Mouse (Mus musculus): ENCODE results near the gene Prss32. TPM values are rescaled to one million over a fixed set of nuclear protein-coding genes. Genes with fewer than 3 reads are reported as not detected.

Gene Prss32
- polyA plus RNA-seq, 1 experiment from 2014 or later = 1.1 TPM

- WGBS = 89% methylated on average over 3 of the region's 3 CpGs
- no peak overlapping the region for H3K4me3 ChIP-seq (ENCODE audit: low read depth, low read length)
- H3K9ac ChIP-seq (replicated peaks; ENCODE audit: low read depth, low read length) = no peak overlapping the region
- H3K27me3 ChIP-seq (ENCODE audit: control insufficient read depth, insufficient read depth, low read length) = no peaks in the 10 kb centered on the region
- H3K9me3 ChIP-seq (ENCODE audit: control insufficient read depth, low read depth, low read length) = no peaks in the 10 kb centered on the region
- H3K4me2 ChIP-seq (replicated peaks; ENCODE audit: low read depth, low read length) = no peak overlapping the region
- no peak for ATAC-seq (ENCODE audit: insufficient number of reproducible peaks, insufficient read depth, low FRiP score, low read depth)
- H3K36me3 ChIP-seq (ENCODE audit: control insufficient read depth, insufficient read depth, low read length) = peaks cover 57% of the 10 kb centered on the region
- H3K27ac ChIP-seq (ENCODE audit: low read length) = no peak overlapping the region
- H3K4me1 ChIP-seq (ENCODE audit: control insufficient read depth, insufficient read depth, low read length) = peaks cover 21% of the 10 kb centered on the region; the same call in 1 of the 2 replicates
Observed at GRCm38 (mm10) chr17:23807918-23808317, 35.7 kb upstream of the Prss32 start.

GRCm38 (mm10) chr17:23815641-23816040 is 28.0 kb upstream of the Prss32 start:
- Histone ChIP-seq H3K27ac (ENCODE audit: low read length) (no peak overlapping the region), H3K4me2 (replicated peaks; ENCODE audit: low read depth, low read length) (no peak overlapping the region), H3K27me3 (ENCODE audit: control insufficient read depth, insufficient read depth, low read length) (no peaks in the 10 kb centered on the region), H3K9me3 (ENCODE audit: control insufficient read depth, low read depth, low read length) (peaks cover 21% of the 10 kb centered on the region; the same call in 1 of the 2 replicates), H3K9ac (replicated peaks; ENCODE audit: low read depth, low read length) (no peak overlapping the region), H3K4me1 (ENCODE audit: control insufficient read depth, insufficient read depth, low read length) (no peaks in the 10 kb centered on the region), H3K36me3 (ENCODE audit: control insufficient read depth, insufficient read depth, low read length) (peaks cover 94% of the 10 kb centered on the region), H3K4me3 (ENCODE audit: low read depth, low read length) (no peak overlapping the region)
- 98% methylated on average over 16 of the region's 16 CpGs for WGBS
- no peak for ATAC-seq (ENCODE audit: insufficient number of reproducible peaks, insufficient read depth, low FRiP score, low read depth)

- 98% methylated on average over 8 of the region's 8 CpGs for WGBS
- no peaks in the 10 kb centered on the region for H3K27me3 ChIP-seq (ENCODE audit: control insufficient read depth, insufficient read depth, low read length)
- peaks cover 21% of the 10 kb centered on the region; the same call in 1 of the 2 replicates for H3K9me3 ChIP-seq (ENCODE audit: control insufficient read depth, low read depth, low read length)
- no peak for ATAC-seq (ENCODE audit: insufficient number of reproducible peaks, insufficient read depth, low FRiP score, low read depth)
- H3K4me1 ChIP-seq (ENCODE audit: control insufficient read depth, insufficient read depth, low read length) = no peaks in the 10 kb centered on the region
- H3K36me3 ChIP-seq (ENCODE audit: control insufficient read depth, insufficient read depth, low read length) = peaks cover 99% of the 10 kb centered on the region
- no peak overlapping the region for H3K4me3 ChIP-seq (ENCODE audit: low read depth, low read length)
- H3K4me2 ChIP-seq (replicated peaks; ENCODE audit: low read depth, low read length) = no peak overlapping the region
- no peak overlapping the region for H3K27ac ChIP-seq (ENCODE audit: low read length)
- no peak overlapping the region for H3K9ac ChIP-seq (replicated peaks; ENCODE audit: low read depth, low read length)
Observed at GRCm38 (mm10) chr17:23818579-23818978, 25.1 kb upstream of the Prss32 start.

- 98% methylated on average over 25 of the region's 25 CpGs for WGBS
Observed at GRCm38 (mm10) chr17:23819235-23819634, 24.4 kb upstream of the Prss32 start.

GRCm38 (mm10) chr17:23820731-23821130 is 22.9 kb upstream of the Prss32 start:
- ATAC-seq (ENCODE audit: insufficient number of reproducible peaks, insufficient read depth, low FRiP score, low read depth) = no peak
- Histone ChIP-seq H3K4me3 (ENCODE audit: low read depth, low read length) (no peak overlapping the region), H3K9me3 (ENCODE audit: control insufficient read depth, low read depth, low read length) (peaks cover 13% of the 10 kb centered on the region; the same call in 1 of the 2 replicates), H3K36me3 (ENCODE audit: control insufficient read depth, insufficient read depth, low read length) (peaks cover 97% of the 10 kb centered on the region), H3K4me1 (ENCODE audit: control insufficient read depth, insufficient read depth, low read length) (no peaks in the 10 kb centered on the region), H3K4me2 (replicated peaks; ENCODE audit: low read depth, low read length) (no peak overlapping the region), H3K9ac (replicated peaks; ENCODE audit: low read depth, low read length) (no peak overlapping the region), H3K27me3 (ENCODE audit: control insufficient read depth, insufficient read depth, low read length) (no peaks in the 10 kb centered on the region), H3K27ac (ENCODE audit: low read length) (no peak overlapping the region)
- WGBS = 95% methylated on average over 5 of the region's 5 CpGs

More at GRCm38 (mm10) chr17:23819235-23819634, 24.4 kb upstream of the Prss32 start:
- peaks cover 21% of the 10 kb centered on the region; the same call in 1 of the 2 replicates for H3K9me3 ChIP-seq (ENCODE audit: control insufficient read depth, low read depth, low read length)
- H3K9ac ChIP-seq (replicated peaks; ENCODE audit: low read depth, low read length) = no peak overlapping the region
- H3K27me3 ChIP-seq (ENCODE audit: control insufficient read depth, insufficient read depth, low read length) = no peaks in the 10 kb centered on the region
- no peak overlapping the region for H3K27ac ChIP-seq (ENCODE audit: low read length)
- no peaks in the 10 kb centered on the region for H3K4me1 ChIP-seq (ENCODE audit: control insufficient read depth, insufficient read depth, low read length)
- no peak for ATAC-seq (ENCODE audit: insufficient number of reproducible peaks, insufficient read depth, low FRiP score, low read depth)
- H3K4me2 ChIP-seq (replicated peaks; ENCODE audit: low read depth, low read length) = no peak overlapping the region
- peaks cover 97% of the 10 kb centered on the region for H3K36me3 ChIP-seq (ENCODE audit: control insufficient read depth, insufficient read depth, low read length)
- no peak overlapping the region for H3K4me3 ChIP-seq (ENCODE audit: low read depth, low read length)

- H3K4me3 ChIP-seq (ENCODE audit: low read depth, low read length) = no peak overlapping the region
- no peak overlapping the region for H3K27ac ChIP-seq (ENCODE audit: low read length)
- H3K9ac ChIP-seq (replicated peaks; ENCODE audit: low read depth, low read length) = no peak overlapping the region
- peaks cover 95% of the 10 kb centered on the region for H3K36me3 ChIP-seq (ENCODE audit: control insufficient read depth, insufficient read depth, low read length)
- no peaks in the 10 kb centered on the region for H3K27me3 ChIP-seq (ENCODE audit: control insufficient read depth, insufficient read depth, low read length)
- H3K4me2 ChIP-seq (replicated peaks; ENCODE audit: low read depth, low read length) = no peak overlapping the region
- ATAC-seq (ENCODE audit: insufficient number of reproducible peaks, insufficient read depth, low FRiP score, low read depth) = no peak
- WGBS = 66% methylated on average over 6 of the region's 6 CpGs
- peaks cover 12% of the 10 kb centered on the region; the same call in 1 of the 2 replicates for H3K9me3 ChIP-seq (ENCODE audit: control insufficient read depth, low read depth, low read length)
- H3K4me1 ChIP-seq (ENCODE audit: control insufficient read depth, insufficient read depth, low read length) = peaks cover 1% of the 10 kb centered on the region; the same call in 1 of the 2 replicates
Observed at GRCm38 (mm10) chr17:23822094-23822493, 21.6 kb upstream of the Prss32 start.

- Histone ChIP-seq H3K27ac (ENCODE audit: low read length) (no peak overlapping the region), H3K27me3 (ENCODE audit: control insufficient read depth, insufficient read depth, low read length) (no peaks in the 10 kb centered on the region), H3K4me2 (replicated peaks; ENCODE audit: low read depth, low read length) (no peak overlapping the region), H3K9ac (replicated peaks; ENCODE audit: low read depth, low read length) (no peak overlapping the region), H3K9me3 (ENCODE audit: control insufficient read depth, low read depth, low read length) (peaks cover 12% of the 10 kb centered on the region; the same call in 1 of the 2 replicates), H3K4me3 (ENCODE audit: low read depth, low read length) (no peak overlapping the region), H3K4me1 (ENCODE audit: control insufficient read depth, insufficient read depth, low read length) (peaks cover 8% of the 10 kb centered on the region), H3K36me3 (ENCODE audit: control insufficient read depth, insufficient read depth, low read length) (peaks cover 88% of the 10 kb centered on the region)
- ATAC-seq (ENCODE audit: insufficient number of reproducible peaks, insufficient read depth, low FRiP score, low read depth) = no peak
- 80% methylated on average over 16 of the region's 16 CpGs for WGBS
Observed at GRCm38 (mm10) chr17:23823018-23823417, 20.6 kb upstream of the Prss32 start.

- peaks cover 6% of the 10 kb centered on the region; the same call in 1 of the 2 replicates for H3K9me3 ChIP-seq (ENCODE audit: control insufficient read depth, low read depth, low read length)
- H3K9ac ChIP-seq (replicated peaks; ENCODE audit: low read depth, low read length) = no peak overlapping the region
- WGBS = 90% methylated on average over 12 of the region's 12 CpGs
- H3K4me2 ChIP-seq (replicated peaks; ENCODE audit: low read depth, low read length) = no peak overlapping the region
- no peaks in the 10 kb centered on the region for H3K27me3 ChIP-seq (ENCODE audit: control insufficient read depth, insufficient read depth, low read length)
- peaks cover 8% of the 10 kb centered on the region for H3K4me1 ChIP-seq (ENCODE audit: control insufficient read depth, insufficient read depth, low read length)
- peaks cover 82% of the 10 kb centered on the region for H3K36me3 ChIP-seq (ENCODE audit: control insufficient read depth, insufficient read depth, low read length)
- no peak for ATAC-seq (ENCODE audit: insufficient number of reproducible peaks, insufficient read depth, low FRiP score, low read depth)
- no peak overlapping the region for H3K4me3 ChIP-seq (ENCODE audit: low read depth, low read length)
- no peak overlapping the region for H3K27ac ChIP-seq (ENCODE audit: low read length)
Observed at GRCm38 (mm10) chr17:23823614-23824013, 20.0 kb upstream of the Prss32 start.

GRCm38 (mm10) chr17:23825591-23825990 is 18.1 kb upstream of the Prss32 start:
- H3K36me3 ChIP-seq (ENCODE audit: control insufficient read depth, insufficient read depth, low read length) = peaks cover 62% of the 10 kb centered on the region
- H3K4me2 ChIP-seq (replicated peaks; ENCODE audit: low read depth, low read length) = no peak overlapping the region
- WGBS = 86% methylated on average over 4 of the region's 4 CpGs
- H3K4me3 ChIP-seq (ENCODE audit: low read depth, low read length) = no peak overlapping the region
- no peaks in the 10 kb centered on the region for H3K9me3 ChIP-seq (ENCODE audit: control insufficient read depth, low read depth, low read length)
- no peak overlapping the region for H3K9ac ChIP-seq (replicated peaks; ENCODE audit: low read depth, low read length)
- H3K27ac ChIP-seq (ENCODE audit: low read length) = no peak overlapping the region
- ATAC-seq (ENCODE audit: insufficient number of reproducible peaks, insufficient read depth, low FRiP score, low read depth) = no peak
- peaks cover 8% of the 10 kb centered on the region for H3K4me1 ChIP-seq (ENCODE audit: control insufficient read depth, insufficient read depth, low read length)
- H3K27me3 ChIP-seq (ENCODE audit: control insufficient read depth, insufficient read depth, low read length) = no peaks in the 10 kb centered on the region
